Mouse (Mus musculus) 3T3-L1 (cell line): ENCODE results near the gene 6030468B19Rik.

Source experiments
- DNase-seq: peaks from one replicate; pipeline ENCODE4 v3.0.0-alpha.2; 2015; ENCODE audit warnings: low read depth, low spot score

6030468B19Rik gene

GRCm38 (mm10) chr11:117778851-117779433 is 18.5 kb upstream of the 6030468B19Rik start:
- peak; percentile 57 for DNase-seq

GRCm38 (mm10) chr11:117779434-117780198 is 17.8 kb upstream of the 6030468B19Rik start:
- DNase-seq, result peak; percentile 68

- no peak for DNase-seq
Observed at GRCm38 (mm10) chr11:117780199-117780515, 17.3 kb upstream of the 6030468B19Rik start.

GRCm38 (mm10) chr11:117780582-117781111 is 16.8 kb upstream of the 6030468B19Rik start:
- DNase-seq, result peak; percentile 98

GRCm38 (mm10) chr11:117781199-117781821 is 16.1 kb upstream of the 6030468B19Rik start:
- DNase-seq, result peak; percentile 86

- DNase-seq, result no peak
Observed at GRCm38 (mm10) chr11:117781993-117782704, 15.3 kb upstream of the 6030468B19Rik start, which contains the start of the genes Tmc8 and Tmc6. Tmc8 (plus strand) TSS chr11:117782076. Tmc6 (minus strand) TSS chr11:117782198.

- no peak for DNase-seq
Observed at GRCm38 (mm10) chr11:117782705-117783034, 14.8 kb upstream of the 6030468B19Rik start.

GRCm38 (mm10) chr11:117783089-117783488 is 14.4 kb upstream of the 6030468B19Rik start:
- no peak for DNase-seq

GRCm38 (mm10) chr11:117783683-117784309 is 13.7 kb upstream of the 6030468B19Rik start:
- peak; percentile 33 for DNase-seq

- peak; percentile 43 for DNase-seq
Observed at GRCm38 (mm10) chr11:117786294-117786693, 11.2 kb upstream of the 6030468B19Rik start.

GRCm38 (mm10) chr11:117788481-117788880 is 9.0 kb upstream of the 6030468B19Rik start:
- DNase-seq, result peak; percentile 34

- DNase-seq, result peak; percentile 62
Observed at GRCm38 (mm10) chr11:117790286-117790685, 7.2 kb upstream of the 6030468B19Rik start.

- DNase-seq, result no peak
Observed at GRCm38 (mm10) chr11:117790703-117791440, 6.6 kb upstream of the 6030468B19Rik start.

- no peak for DNase-seq
Observed at GRCm38 (mm10) chr11:117791441-117791761, 6.1 kb upstream of the 6030468B19Rik start.

GRCm38 (mm10) chr11:117792281-117792888 is 5.1 kb upstream of the 6030468B19Rik start:
- DNase-seq, result peak; percentile 25

GRCm38 (mm10) chr11:117794035-117794551 is 3.4 kb upstream of the 6030468B19Rik start:
- no peak for DNase-seq

- DNase-seq, result no peak
Observed at GRCm38 (mm10) chr11:117796954-117797353, 506 bp upstream of the 6030468B19Rik start.

- DNase-seq, result no peak
Observed at GRCm38 (mm10) chr11:117798160-117798541, 691 bp downstream of the 6030468B19Rik start.

- no peak for DNase-seq
Observed at GRCm38 (mm10) chr11:117799174-117799573, 1.7 kb downstream of the 6030468B19Rik start.

- no peak for DNase-seq
Observed at GRCm38 (mm10) chr11:117800038-117800437, 2.6 kb downstream of the 6030468B19Rik start.
